Mouse (Mus musculus) midbrain, embryonic 13.5 days (tissue): ENCODE measurements at regions not wholly inside any gene's neighbourhood (a gene's known extent, or its start where the extent isn't known, plus 50 kb on each side); places are given as distances from the start of the nearest gene placed in this dataset.
"Not testable (repeated sequence)": the region's sequence is repeated elsewhere in the genome, so short reads cannot be mapped to it uniquely, and the experiment has no call there.

Experiments
- ATAC-seq: fragments of 200-750 bp; cut with Nextera tagmentation; 2 replicates; pipeline ENCODE4 v1.8.0; 2017; ENCODE audit warnings: mild to moderate bottlenecking, moderate TSS enrichment, moderate library complexity
- H3K27ac ChIP-seq: fragments of 300-500 bp; sonication (generic); 2 replicates; pipeline ENCODE4 v1.5.1; 2015; ENCODE audit warnings: inconsistent platforms, mild to moderate bottlenecking, moderate library complexity
- H3K27me3 ChIP-seq: fragments of 300-500 bp; sonication (generic); 2 replicates; pipeline ENCODE4 v1.6.1; 2015; ENCODE audit warnings: mild to moderate bottlenecking, inconsistent platforms
- H3K36me3 ChIP-seq: fragments of 300-500 bp; sonication (generic); 2 replicates; pipeline ENCODE4 v1.6.1; 2015; ENCODE audit warnings: mild to moderate bottlenecking, inconsistent platforms
- H3K4me1 ChIP-seq: fragments of 300-500 bp; sonication (generic); replicated peaks from 2 replicates; pipeline ENCODE4 v1.6.1; 2015; ENCODE audit warnings: inconsistent platforms
- H3K4me2 ChIP-seq: fragments of 300-500 bp; sonication (generic); replicated peaks from 2 replicates; pipeline ENCODE4 v1.6.1; 2015; ENCODE audit warnings: moderate library complexity, mild to moderate bottlenecking, inconsistent platforms
- H3K4me3 ChIP-seq: fragments of 300-500 bp; sonication (generic); replicated peaks from 2 replicates; pipeline ENCODE4 v1.5.1; 2015; ENCODE audit warnings: mild to moderate bottlenecking, inconsistent platforms
- H3K9ac ChIP-seq: fragments of 300-500 bp; sonication (generic); replicated peaks from 2 replicates; pipeline ENCODE4 v1.6.1; 2015; ENCODE audit warnings: mild to moderate bottlenecking, inconsistent platforms
- H3K9me3 ChIP-seq: fragments of 300-500 bp; sonication (generic); 2 replicates; pipeline ENCODE4 v1.6.1; 2016; ENCODE audit warnings: mild to moderate bottlenecking, inconsistent platforms
- WGBS: fragments of 180-500 bp; shearing (Covaris S2); methylation state at CpG from one replicate; pipeline ENCODE4 v1.1.7; 2015; 5-methylcytosine and 5-hydroxymethylcytosine counted together

DNA sequence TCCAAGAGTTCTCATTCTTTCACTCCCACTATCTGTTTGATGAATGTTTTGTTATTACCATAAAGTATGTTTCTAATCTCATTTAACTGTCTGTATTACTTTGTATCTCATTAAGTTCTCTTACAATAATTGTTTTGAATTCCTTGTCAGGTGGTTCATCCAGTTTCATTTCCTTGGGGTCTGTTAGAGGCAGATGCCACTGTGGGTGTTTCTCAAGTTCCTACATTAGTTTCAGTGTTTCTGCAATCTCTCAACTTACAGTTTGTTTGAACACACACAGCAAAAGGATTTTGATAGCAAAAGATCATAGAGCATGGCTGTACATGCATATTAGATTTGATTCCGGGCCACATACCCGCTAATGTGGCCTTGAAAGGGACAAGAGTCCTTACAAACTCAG is 280.5 kb upstream of the Gk2 start:
- Histone ChIP-seq H3K4me2 (no peak overlapping the region), H3K9ac (no peak overlapping the region), H3K4me1 (no peaks in the 10 kb centered on the region), H3K27ac (no peak overlapping the region), H3K4me3 (no peak overlapping the region), H3K27me3 (no peaks in the 10 kb centered on the region), H3K9me3 (no peaks in the 10 kb centered on the region), H3K36me3 (no peaks in the 10 kb centered on the region)
- ATAC-seq, result no peak
- WGBS, result 92% methylated on average over 2 of the region's 2 CpGs

DNA sequence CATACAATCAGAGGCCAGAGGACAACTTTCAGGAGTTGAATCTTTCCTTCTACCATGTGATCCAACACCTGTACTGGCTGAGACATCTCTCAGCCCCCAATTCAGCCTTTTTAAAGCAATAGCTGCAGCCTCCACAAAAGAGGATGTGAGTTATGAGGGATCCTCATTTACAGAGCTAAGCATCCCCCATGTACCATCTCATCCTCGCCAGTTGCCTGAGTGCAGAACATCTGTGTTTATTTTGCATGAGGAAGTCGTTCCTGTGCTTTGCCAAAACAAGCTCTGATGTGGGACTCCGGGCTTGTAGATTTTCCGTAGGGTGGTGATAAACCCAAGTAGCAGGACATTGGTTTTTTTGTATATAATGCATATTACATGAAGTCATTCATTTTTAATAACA is 274.1 kb upstream of the Gk2 start:
- no peaks in the 10 kb centered on the region for H3K4me1 ChIP-seq
- H3K36me3 ChIP-seq, result no peaks in the 10 kb centered on the region
- no peaks in the 10 kb centered on the region for H3K27me3 ChIP-seq
- H3K4me2 ChIP-seq, result no peak overlapping the region
- H3K27ac ChIP-seq, result no peak overlapping the region
- H3K9ac ChIP-seq, result no peak overlapping the region
- ATAC-seq, result no peak
- H3K9me3 ChIP-seq, result no peaks in the 10 kb centered on the region
- WGBS, result 83% methylated on average over 4 of the region's 4 CpGs
- H3K4me3 ChIP-seq, result no peak overlapping the region

DNA sequence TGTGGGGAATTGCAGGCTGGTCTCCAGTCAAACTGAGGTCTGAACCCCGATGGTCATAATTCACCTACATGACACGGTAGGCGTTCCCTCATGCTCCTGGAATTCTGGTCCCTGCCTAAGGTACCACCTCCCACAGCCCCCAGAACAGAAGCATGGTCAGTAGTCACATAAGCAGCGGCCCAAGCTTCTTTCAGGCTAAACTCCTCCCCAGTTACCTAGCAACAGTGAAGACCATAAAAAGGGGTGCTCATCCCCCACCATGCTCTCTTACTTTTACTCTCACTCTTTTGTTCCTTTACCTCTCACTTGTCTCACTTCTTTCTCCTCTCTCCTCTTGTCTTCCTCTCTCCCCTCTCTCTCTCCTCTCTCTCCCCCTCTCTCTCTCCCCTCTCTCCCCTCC is 262.5 kb upstream of the Gk2 start:
- H3K27me3 ChIP-seq, H3K4me1 ChIP-seq, H3K9me3 ChIP-seq, ATAC-seq, H3K9ac ChIP-seq, H3K27ac ChIP-seq, H3K4me3 ChIP-seq, H3K36me3 ChIP-seq, H3K4me2 ChIP-seq: not testable (repeated sequence)
- WGBS, result 35% methylated on average over 4 of the region's 4 CpGs

GRCm38 (mm10) chr5:97705270-97705669 is 248.4 kb upstream of the Gk2 start:
- H3K9ac ChIP-seq, result no peak overlapping the region
- 89% methylated on average over 3 of the region's 3 CpGs for WGBS
- H3K27ac ChIP-seq, result no peak overlapping the region
- ATAC-seq, result no peak
- no peak overlapping the region for H3K4me2 ChIP-seq
- H3K4me3 ChIP-seq, result no peak overlapping the region
- no peaks in the 10 kb centered on the region for H3K4me1 ChIP-seq
- no peaks in the 10 kb centered on the region for H3K9me3 ChIP-seq
- no peaks in the 10 kb centered on the region for H3K36me3 ChIP-seq
- no peaks in the 10 kb centered on the region for H3K27me3 ChIP-seq

DNA sequence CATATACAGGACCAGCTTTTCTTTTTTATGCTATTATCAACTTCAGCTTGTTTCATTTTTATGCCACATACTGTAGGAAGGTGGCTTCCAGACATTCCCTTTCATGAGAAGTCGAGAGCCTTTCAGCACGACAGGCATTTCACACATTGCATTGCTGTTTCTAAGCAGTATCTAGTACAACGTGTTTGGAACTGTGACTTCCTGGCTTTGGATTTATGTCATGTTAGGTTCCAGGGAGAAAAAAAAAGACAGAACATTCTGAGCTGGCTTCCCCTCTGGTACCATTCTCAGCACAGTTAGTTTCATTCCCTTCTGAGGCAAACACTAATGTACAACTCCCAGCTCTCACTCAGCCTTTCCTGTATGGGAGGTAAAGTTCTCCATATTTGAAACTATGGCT is 243.7 kb upstream of the Gk2 start:
- Histone ChIP-seq H3K4me1 (no peaks in the 10 kb centered on the region), H3K4me2 (no peak overlapping the region), H3K27ac (no peak overlapping the region), H3K36me3 (no peaks in the 10 kb centered on the region), H3K9ac (no peak overlapping the region), H3K4me3 (no peak overlapping the region), H3K9me3 (no peaks in the 10 kb centered on the region), H3K27me3 (no peaks in the 10 kb centered on the region)
- WGBS, result 89% methylated on average over 3 of the region's 3 CpGs
- ATAC-seq, result no peak

- no peaks in the 10 kb centered on the region for H3K4me1 ChIP-seq
- no peak overlapping the region for H3K9ac ChIP-seq
- ATAC-seq, result 0 out of 2 replicates have a peak, but pooled peaks have one; percentile 40
- no peak overlapping the region for H3K4me2 ChIP-seq
- H3K36me3 ChIP-seq, result no peaks in the 10 kb centered on the region
- H3K9me3 ChIP-seq, result no peaks in the 10 kb centered on the region
- 51% methylated on average over 8 of the region's 8 CpGs for WGBS
- H3K27me3 ChIP-seq, result no peaks in the 10 kb centered on the region
- no peak overlapping the region for H3K27ac ChIP-seq
- no peak overlapping the region for H3K4me3 ChIP-seq
Observed at GRCm38 (mm10) chr5:97697581-97698134, 240.8 kb upstream of the Gk2 start.

GRCm38 (mm10) chr5:97693333-97693940 is 236.6 kb upstream of the Gk2 start:
- no peak overlapping the region for H3K4me2 ChIP-seq
- H3K27ac ChIP-seq, result no peak overlapping the region
- H3K4me1 ChIP-seq, result no peaks in the 10 kb centered on the region
- no peaks in the 10 kb centered on the region for H3K27me3 ChIP-seq
- H3K36me3 ChIP-seq, result no peaks in the 10 kb centered on the region
- no peaks in the 10 kb centered on the region for H3K9me3 ChIP-seq
- no peak overlapping the region for H3K9ac ChIP-seq
- WGBS, result 92% methylated on average over 10 of the region's 10 CpGs
- no peak overlapping the region for H3K4me3 ChIP-seq
- no peak for ATAC-seq

DNA sequence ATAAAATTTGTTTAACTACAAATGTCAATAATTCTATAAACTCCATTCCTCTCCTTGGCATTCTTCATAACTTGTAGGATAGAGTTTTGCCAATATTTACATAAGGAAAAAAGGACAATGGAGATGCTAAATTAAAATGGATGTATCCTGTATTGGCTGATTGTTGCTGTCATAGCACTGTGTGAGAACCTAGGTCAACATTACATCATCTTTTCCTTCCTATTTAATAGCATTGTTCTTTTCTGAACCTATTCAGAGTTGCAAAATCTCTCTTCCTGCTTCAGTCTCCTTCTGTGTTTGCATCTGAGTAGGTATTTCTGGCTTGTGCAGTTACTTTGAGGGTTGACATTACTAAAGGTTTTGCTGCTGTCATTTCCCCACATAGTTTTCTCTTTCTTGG is 228.6 kb upstream of the Gk2 start:
- Histone ChIP-seq H3K27me3 (no peaks in the 10 kb centered on the region), H3K4me3 (no peak overlapping the region), H3K9me3 (no peaks in the 10 kb centered on the region), H3K36me3 (no peaks in the 10 kb centered on the region), H3K4me1 (no peaks in the 10 kb centered on the region), H3K9ac (no peak overlapping the region), H3K4me2 (no peak overlapping the region), H3K27ac (no peak overlapping the region)
- ATAC-seq, result no peak

DNA sequence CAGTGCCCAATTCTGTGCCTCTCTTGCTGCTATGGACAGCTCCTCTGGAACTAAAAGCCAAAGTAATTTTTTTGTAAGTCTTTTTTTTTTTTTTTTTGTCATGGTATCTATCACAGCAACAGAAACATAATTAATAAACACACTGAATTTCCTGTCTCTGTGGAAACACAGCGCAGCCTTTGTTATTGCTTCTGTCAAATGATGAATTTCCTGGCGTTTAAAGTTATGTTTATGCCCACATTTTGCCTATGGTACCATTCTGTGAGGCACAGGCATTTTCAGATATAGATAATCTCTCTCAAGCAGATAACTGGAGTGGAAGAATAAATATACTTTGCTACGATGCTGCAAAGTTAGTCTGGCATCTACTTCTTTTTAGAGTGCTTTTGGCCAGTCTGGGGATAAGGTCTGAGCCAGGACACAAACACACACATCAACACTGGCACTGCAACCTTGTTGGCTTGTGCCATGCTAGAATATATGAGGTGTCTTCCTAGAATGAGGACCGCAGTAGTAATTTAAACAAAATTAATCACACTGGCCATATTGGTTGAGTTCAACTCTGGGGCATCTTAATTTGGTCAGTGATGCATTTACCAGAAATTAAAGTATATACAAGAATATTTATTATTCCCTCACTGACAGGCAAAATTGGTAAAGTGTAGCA is 227.9 kb upstream of the Gk2 start:
- no peak overlapping the region for H3K9ac ChIP-seq
- H3K27ac ChIP-seq, result no peak overlapping the region
- WGBS, result 85% methylated on average over 4 of the region's 4 CpGs
- ATAC-seq, result no peak
- H3K4me1 ChIP-seq, result no peaks in the 10 kb centered on the region
- no peaks in the 10 kb centered on the region for H3K36me3 ChIP-seq
- no peak overlapping the region for H3K4me3 ChIP-seq
- H3K27me3 ChIP-seq, result no peaks in the 10 kb centered on the region
- H3K9me3 ChIP-seq, result no peaks in the 10 kb centered on the region
- H3K4me2 ChIP-seq, result no peak overlapping the region

GRCm38 (mm10) chr5:97669726-97670125 is 212.9 kb upstream of the Gk2 start:
- Histone ChIP-seq H3K9me3 (no peaks in the 10 kb centered on the region), H3K4me2 (no peak overlapping the region), H3K4me1 (no peaks in the 10 kb centered on the region), H3K27ac (no peak overlapping the region), H3K4me3 (no peak overlapping the region), H3K36me3 (no peaks in the 10 kb centered on the region), H3K27me3 (no peaks in the 10 kb centered on the region), H3K9ac (no peak overlapping the region)
- 66% methylated on average over 3 of the region's 3 CpGs for WGBS
- ATAC-seq, result no peak

- no peak for ATAC-seq
- Histone ChIP-seq H3K27ac (no peak overlapping the region), H3K9me3 (no peaks in the 10 kb centered on the region), H3K4me1 (no peaks in the 10 kb centered on the region), H3K4me2 (no peak overlapping the region), H3K36me3 (no peaks in the 10 kb centered on the region), H3K27me3 (no peaks in the 10 kb centered on the region), H3K4me3 (no peak overlapping the region), H3K9ac (no peak overlapping the region)
- 91% methylated on average over 12 of the region's 12 CpGs for WGBS
Observed at GRCm38 (mm10) chr5:97656167-97656924, 199.5 kb upstream of the Gk2 start.

GRCm38 (mm10) chr5:97655266-97655665 is 198.4 kb upstream of the Gk2 start:
- Histone ChIP-seq H3K27me3 (no peaks in the 10 kb centered on the region), H3K27ac (no peak overlapping the region), H3K4me3 (no peak overlapping the region), H3K4me2 (no peak overlapping the region), H3K9ac (no peak overlapping the region), H3K4me1 (no peaks in the 10 kb centered on the region), H3K36me3 (no peaks in the 10 kb centered on the region), H3K9me3 (no peaks in the 10 kb centered on the region)
- ATAC-seq, result no peak
- WGBS, result 83% methylated on average over 6 of the region's 6 CpGs
